Mouse (Mus musculus) neutrophil, adult 5-6 weeks (primary cell): ENCODE data around the gene Zscan18. TPM values are rescaled to one million over a fixed set of nuclear protein-coding genes. Genes with fewer than 3 reads are reported as not detected.
"Not testable (repeated sequence)": the region's sequence is repeated elsewhere in the genome, so short reads cannot be mapped to it uniquely, and the experiment has no call there.

Experiments
- ATAC-seq: fragments of 151-379, 151-347 bp; 2 replicates; pipeline ENCODE4 v1.8.0; 2017; ENCODE audit warnings: mild to moderate bottlenecking, moderate TSS enrichment; ENCODE audit not compliant: insufficient number of reproducible peaks, poor library complexity, low FRiP score, severe bottlenecking; ENCODE audit errors: extremely low read depth
- total RNA-seq: library from RNA; stranded (forward); fragments of 200-1000 nt; gene quantifications from 2 replicates; pipeline ENCODE4 v1.2.3, GENCODE M21; 2017

Zscan18 gene
- total RNA-seq = 0.98 and 2.9 TPM in 2 replicates

- ATAC-seq = peak; percentile 36; the same call in 1 of the 2 replicates
These were observed at the start of gene Zscan18 for GRCm38 (mm10) chr7:12802866-12803726. Gene Zscan18, minus strand, starts transcription at chr7:12803635.

- no peak for ATAC-seq
These were observed 32.3 kb upstream of the Zscan18 start for GRCm38 (mm10) chr7:12835779-12836178.

- ATAC-seq = 0 out of 2 replicates have a peak, but pooled peaks have one; percentile 2
These were observed 31.8 kb upstream of the Zscan18 start for GRCm38 (mm10) chr7:12835193-12835671.

- ATAC-seq = peak; percentile 93
These were observed 31.0 kb upstream of the Zscan18 start, which contains the start of gene Zfp110 for GRCm38 (mm10) chr7:12834162-12835120. Gene Zfp110, plus strand, starts transcription at chr7:12834761.

GRCm38 (mm10) chr7:12818521-12819295, 15.3 kb upstream of the Zscan18 start, which contains the start of gene Zfp329:
Gene Zfp329, minus strand, starts transcription at chr7:12818858.
- ATAC-seq = peak; percentile 91

- no peak for ATAC-seq
These were observed 12.1 kb upstream of the Zscan18 start for GRCm38 (mm10) chr7:12815566-12815965.

- no peak for ATAC-seq
These were observed 264 bp upstream of the Zscan18 start for GRCm38 (mm10) chr7:12803727-12804071.

- no peak for ATAC-seq
These were observed 3.9 kb downstream of the Zscan18 start for GRCm38 (mm10) chr7:12799554-12799953.

GRCm38 (mm10) chr7:12797971-12798370, 5.5 kb downstream of the Zscan18 start:
- ATAC-seq = no peak

GRCm38 (mm10) chr7:12792624-12793023, 10.8 kb downstream of the Zscan18 start:
- ATAC-seq = not testable (repeated sequence)

- no peak for ATAC-seq
These were observed 15.4 kb downstream of the Zscan18 start for GRCm38 (mm10) chr7:12788025-12788424.

GRCm38 (mm10) chr7:12787333-12787732, 16.1 kb downstream of the Zscan18 start:
- no peak for ATAC-seq

- peak; percentile 67 for ATAC-seq
These were observed 23.1 kb downstream of the Zscan18 start for GRCm38 (mm10) chr7:12780151-12780830.

GRCm38 (mm10) chr7:12779782-12780150, 23.7 kb downstream of the Zscan18 start:
- no peak for ATAC-seq

- ATAC-seq = no peak
These were observed 24.3 kb downstream of the Zscan18 start for GRCm38 (mm10) chr7:12779141-12779540.

- no peak for ATAC-seq
These were observed 28.8 kb downstream of the Zscan18 start for GRCm38 (mm10) chr7:12774606-12775005.

GRCm38 (mm10) chr7:12774111-12774510, 29.3 kb downstream of the Zscan18 start:
- no peak for ATAC-seq
